Mouse (Mus musculus) brain, embryonic 14.5 days (tissue): ENCODE measurements around the gene Selenof. TPM values are rescaled to one million over a fixed set of nuclear protein-coding genes. Genes with fewer than 3 reads are reported as not detected.
A peak's percentile ranks its signal among the peaks of the same experiment; 100 is the strongest.

Experiments
- DNase-seq: peaks from one replicate; pipeline ENCODE4 v3.0.0-alpha.2; 2011; ENCODE audit warnings: low read depth
- CTCF ChIP-seq: fragments of 200-500 bp; IDR thresholded peaks from 2 replicates; pipeline ENCODE4 v1.5.1; 2012; ENCODE audit warnings: inconsistent platforms, mild to moderate bottlenecking, moderate library complexity, borderline replicate concordance; ENCODE audit not compliant: insufficient read depth, insufficient read length; ENCODE audit errors: extremely low read depth
- POLR2A ChIP-seq: fragments of 200-500 bp; IDR thresholded peaks from 2 replicates; pipeline ENCODE4 v1.6.1; 2012; ENCODE audit warnings: mild to moderate bottlenecking, inconsistent platforms, borderline replicate concordance; ENCODE audit not compliant: poor library complexity, insufficient read depth, insufficient read length, severe bottlenecking; ENCODE audit errors: extremely low read depth
- polyA plus RNA-seq: library from polyadenylated mRNA; depleted of rRNA; stranded (reverse); fragments of >200 nt; gene quantifications from 2 replicates; pipeline ENCODE4 v1.2.3, GENCODE M21; 2012

Gene Selenof
- polyA plus RNA-seq, 1 experiment: 254 TPM

GRCm38 (mm10) chr3:144565212-144565611 is 4.9 kb upstream of the Selenof start:
- TF ChIP-seq CTCF: no peak
- TF ChIP-seq POLR2A: no peak
- no peak for DNase-seq

GRCm38 (mm10) chr3:144568861-144569361 is 1.2 kb upstream of the Selenof start:
- TF ChIP-seq POLR2A (no peak), CTCF (no peak)
- peak; percentile 60 for DNase-seq

- TF ChIP-seq POLR2A: no peak
- TF ChIP-seq CTCF: no peak
- DNase-seq: peak; percentile 63
Measured at GRCm38 (mm10) chr3:144569401-144569971, 618 bp upstream of the Selenof start.

- TF ChIP-seq POLR2A: no peak
- no peak for TF ChIP-seq CTCF
- no peak for DNase-seq
Measured at GRCm38 (mm10) chr3:144570816-144571487, 848 bp downstream of the Selenof start.

- DNase-seq: no peak
- TF ChIP-seq POLR2A: no peak
- no peak for TF ChIP-seq CTCF
Measured at GRCm38 (mm10) chr3:144574256-144574655, 4.2 kb downstream of the Selenof start.

GRCm38 (mm10) chr3:144577366-144578340 is 7.5 kb downstream of the Selenof start:
- DNase-seq: no peak
- TF ChIP-seq CTCF (no peak), POLR2A (no peak)

GRCm38 (mm10) chr3:144578921-144579320 is 8.8 kb downstream of the Selenof start:
- no peak for DNase-seq
- TF ChIP-seq CTCF (no peak), POLR2A (no peak)

DNA sequence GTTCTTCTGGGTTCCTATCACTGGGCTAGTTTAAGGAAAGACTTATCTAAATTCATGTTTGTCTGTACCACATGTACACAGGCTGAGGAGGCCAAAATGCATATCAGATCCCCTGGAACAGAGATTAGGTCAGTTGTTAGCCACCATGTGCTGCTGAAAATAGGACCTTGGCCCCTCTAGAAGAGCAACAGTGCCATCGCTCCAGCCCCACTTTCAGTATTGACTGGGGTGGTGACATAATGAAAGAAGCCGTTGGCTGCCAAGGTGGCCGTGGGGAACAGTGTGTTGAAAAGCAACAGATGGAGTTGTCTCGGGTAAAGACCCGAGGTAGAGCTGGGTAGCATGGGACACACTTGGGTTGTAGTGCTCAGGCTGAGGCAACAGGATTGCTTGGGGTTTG is 9.7 kb downstream of the Selenof start:
- no peak for DNase-seq
- TF ChIP-seq POLR2A (no peak), CTCF (no peak)

- DNase-seq: no peak
- TF ChIP-seq CTCF (no peak), POLR2A (no peak)
Measured at GRCm38 (mm10) chr3:144580281-144580680, 10.2 kb downstream of the Selenof start.

- TF ChIP-seq POLR2A (no peak), CTCF (no peak)
- no peak for DNase-seq
Measured at GRCm38 (mm10) chr3:144581842-144582241, 11.7 kb downstream of the Selenof start.

DNA sequence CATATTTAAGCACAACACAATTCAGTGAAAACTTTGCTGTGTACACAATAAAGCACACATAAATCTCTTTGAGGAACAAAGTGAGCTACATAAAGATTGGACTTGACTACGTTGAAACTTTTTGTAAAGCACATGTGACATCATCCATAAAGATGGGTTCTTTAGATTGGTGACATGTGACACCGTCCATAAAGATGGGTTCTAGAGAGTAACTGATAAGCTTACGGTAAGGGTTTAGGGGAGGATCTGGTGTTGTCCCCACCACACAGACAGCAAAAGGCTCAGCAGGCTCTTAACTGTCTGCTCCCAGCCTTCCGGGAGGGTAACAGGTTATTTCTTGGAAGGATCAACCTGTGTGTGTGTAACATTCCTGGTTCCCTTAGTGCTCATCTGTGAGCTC is 12.2 kb downstream of the Selenof start:
- TF ChIP-seq POLR2A (no peak), CTCF (no peak)
- no peak for DNase-seq
